ENCODE assay signal across 15 mouse cellular contexts in genomic region chr5:140176370-140176769, GRCm38 (mm10).
"Had no signal": no experiment of that assay in that cellular context is flagged by ENCODE, and none has a peak within 500 bp of the region (broad histone marks: within the 10 kb centered on the region; RNA-seq: fewer than 3 reads in every experiment).

No protein-coding gene starts in this region.

- H3K4me3 ChIP-seq: kidney, embryonic 15.5 days; limb, embryonic 15.5 days; liver, embryonic 12.5 days; midbrain, embryonic 12.5 days; myocyte; neural tube, embryonic 12.5 days had no signal

- H3K9me3 ChIP-seq: kidney, embryonic 15.5 days; limb, embryonic 15.5 days; liver, embryonic 12.5 days; midbrain, embryonic 12.5 days; neural tube, embryonic 12.5 days had no signal

- H3K27ac ChIP-seq: kidney, embryonic 15.5 days; limb, embryonic 15.5 days; liver, embryonic 12.5 days; midbrain, embryonic 12.5 days; neural tube, embryonic 12.5 days had no signal

- H3K9ac ChIP-seq: kidney, embryonic 15.5 days; limb, embryonic 15.5 days; liver, embryonic 12.5 days; lung, embryonic 14.5 days; midbrain, embryonic 12.5 days; neural tube, embryonic 12.5 days had no signal

- DNase-seq: kidney, adult 2 months; kidney, postnatal 14 days; left cerebral cortex, postnatal 4 days; lung, embryonic 14.5 days; lung, postnatal 10 days; lung, postnatal 4 days; right cerebral cortex, adult 18-20 months; right cerebral cortex, postnatal 25 days; thymus, postnatal 36 days had no signal

- H3K36me3 ChIP-seq: kidney, embryonic 15.5 days; limb, embryonic 15.5 days; liver, embryonic 12.5 days; midbrain, embryonic 12.5 days; neural tube, embryonic 12.5 days had no signal

- H3K4me2 ChIP-seq: kidney, embryonic 15.5 days; limb, embryonic 15.5 days; liver, embryonic 12.5 days; lung, embryonic 14.5 days; midbrain, embryonic 12.5 days; neural tube, embryonic 12.5 days had no signal

- ATAC-seq: liver, embryonic 12.5 days had no signal

- H3K27me3 ChIP-seq: kidney, embryonic 15.5 days; limb, embryonic 15.5 days; liver, embryonic 12.5 days; midbrain, embryonic 12.5 days; neural tube, embryonic 12.5 days had no signal
